Mouse (Mus musculus) spleen, postnatal 36 days (tissue): ENCODE data around the gene Snx17.
A peak's percentile ranks its signal among the peaks of the same experiment; 100 is the strongest.

Experiments
- DNase-seq, 2 experiments: peaks; one replicate each; pipeline ENCODE4 v3.0.0; 2022; ENCODE audit warnings: low spot score in 2 of 2, mixed read lengths in 1 of 2

Snx17 gene

DNA sequence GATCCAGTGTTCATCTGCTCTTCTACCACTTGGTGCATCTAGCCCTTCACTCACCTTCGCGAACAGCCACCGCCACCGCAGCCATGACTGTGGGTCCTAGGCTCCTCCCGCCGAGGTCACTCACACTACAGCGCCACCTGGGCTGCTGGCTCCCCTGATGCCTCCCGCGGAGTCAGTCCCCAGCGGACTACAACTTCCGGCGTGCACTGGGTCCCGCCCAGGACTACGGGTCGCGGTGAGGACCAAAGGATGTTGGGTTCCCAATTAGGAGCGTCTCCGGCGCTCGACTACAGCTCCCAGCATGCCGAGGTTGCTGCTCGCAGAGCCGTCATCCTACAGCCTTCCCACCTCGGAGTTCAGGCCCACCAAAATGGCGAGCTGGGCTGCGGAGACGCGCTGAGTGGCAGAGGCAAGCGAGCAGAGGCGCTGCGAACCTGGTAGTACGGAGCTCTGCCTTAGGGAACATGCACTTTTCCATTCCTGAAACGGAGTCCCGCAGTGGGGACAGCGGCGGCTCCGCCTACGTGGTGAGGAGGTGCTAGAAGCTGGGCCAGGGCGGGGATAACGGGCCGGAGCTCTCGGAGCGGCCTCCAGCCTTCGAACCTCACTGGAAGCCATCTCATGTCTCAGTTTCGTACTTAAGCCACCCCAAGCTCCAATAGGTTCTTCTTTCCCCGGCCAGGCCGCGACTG lies at the start of gene Snx17, which contains the start of gene Eif2b4:
Gene Snx17, plus strand, starts transcription at position 289 of the 692 bp plus-strand sequence.
Gene Eif2b4, minus strand, starts transcription at position 492 of the 692 bp plus-strand sequence.
- peak; percentile 99 to 100 for DNase-seq

DNA sequence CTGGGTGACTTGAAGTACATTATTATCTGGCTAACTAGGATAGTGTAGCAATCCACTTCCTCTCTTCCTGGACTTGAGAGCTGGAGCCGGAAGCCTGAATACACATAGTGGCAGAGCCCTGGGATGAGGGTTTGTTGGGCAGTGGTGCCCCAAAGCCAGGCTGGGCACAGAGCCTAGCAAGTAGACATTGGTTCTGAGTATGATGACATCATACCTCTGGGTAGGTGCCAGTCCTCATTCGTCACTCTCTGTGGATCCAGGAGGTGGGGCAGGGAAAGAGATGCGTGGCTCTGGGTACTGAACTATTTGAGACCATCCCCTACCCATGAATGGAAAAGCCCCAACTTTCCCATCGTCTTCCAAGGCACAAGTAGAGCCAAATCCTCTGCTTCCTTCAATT lies 43.2 kb upstream of the Snx17 start:
- DNase-seq: no peak

DNA sequence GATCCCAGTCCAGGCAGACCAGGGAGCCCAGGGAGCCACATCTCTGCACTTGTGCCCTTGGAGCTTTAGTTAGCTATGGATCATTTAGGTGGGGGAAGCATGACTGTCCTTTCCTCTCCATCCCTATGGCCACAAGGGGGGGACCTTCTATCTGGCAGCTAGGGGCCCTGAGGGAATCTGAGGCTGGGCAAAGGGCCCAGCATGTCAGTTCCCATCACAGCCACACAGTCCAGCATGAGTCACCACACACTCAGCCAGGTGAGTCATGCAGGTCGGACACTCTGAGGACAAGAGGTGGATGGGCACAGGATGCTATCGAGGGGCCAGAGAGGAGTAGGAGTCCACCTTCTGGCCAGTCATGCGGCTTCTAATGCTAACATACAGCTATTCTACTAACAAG lies 41.3 kb upstream of the Snx17 start:
- DNase-seq: no peak

DNA sequence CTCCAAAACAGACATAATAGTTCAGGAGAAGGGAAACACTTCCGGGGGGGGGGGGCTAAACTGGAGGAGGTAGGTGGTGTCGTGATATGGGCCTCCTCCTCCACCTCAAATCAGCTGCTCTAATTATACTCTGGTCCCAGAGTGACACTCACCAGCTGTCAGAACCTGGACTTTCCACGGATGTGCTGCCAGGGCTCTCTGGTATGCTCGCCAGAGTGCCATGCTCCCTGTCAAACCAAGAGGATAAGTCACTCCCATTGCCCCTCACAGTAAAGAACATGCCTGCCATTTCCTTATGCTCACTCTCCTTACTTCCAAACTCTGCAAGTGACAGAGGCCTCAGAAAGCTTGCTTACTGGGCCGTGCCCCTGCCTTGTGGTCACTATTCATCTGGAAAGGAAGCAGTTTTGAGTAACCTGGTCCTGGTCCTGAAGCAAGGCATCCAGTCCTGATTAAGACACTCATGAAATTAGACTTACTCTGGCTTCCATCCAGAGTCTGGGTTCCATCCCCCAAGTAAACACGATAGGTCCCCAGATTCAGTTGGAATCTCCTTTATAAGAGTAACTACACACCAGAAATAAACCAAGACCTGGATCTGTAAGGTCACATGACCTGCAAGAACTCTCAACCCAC lies 39.4 kb upstream of the Snx17 start:
- no peak for DNase-seq

DNA sequence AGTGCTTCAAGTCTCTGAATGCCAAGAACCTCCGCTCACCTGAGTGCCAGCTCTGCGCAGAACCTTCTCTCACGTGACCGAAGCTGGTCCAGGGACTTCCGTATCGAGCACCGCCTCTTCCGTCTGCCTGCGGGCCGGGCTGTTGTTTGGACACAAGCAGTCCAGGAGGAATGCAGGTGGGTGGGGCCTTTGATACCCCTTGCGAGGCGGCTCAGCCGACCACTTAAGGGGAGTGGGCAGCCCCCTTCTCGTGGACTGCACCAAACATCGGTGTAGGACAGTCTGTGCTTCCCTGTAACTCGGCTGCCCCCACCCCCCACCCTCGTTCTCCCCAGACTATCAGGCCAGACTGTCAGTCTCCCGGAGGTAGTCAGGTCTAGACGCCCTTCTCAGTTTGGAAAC lies 38.9 kb upstream of the Snx17 start, which contains the start of gene Mpv17:
Gene Mpv17, minus strand, starts transcription at position 100 of the 402 bp plus-strand sequence.
- DNase-seq: peak; percentile 78 to 84

DNA sequence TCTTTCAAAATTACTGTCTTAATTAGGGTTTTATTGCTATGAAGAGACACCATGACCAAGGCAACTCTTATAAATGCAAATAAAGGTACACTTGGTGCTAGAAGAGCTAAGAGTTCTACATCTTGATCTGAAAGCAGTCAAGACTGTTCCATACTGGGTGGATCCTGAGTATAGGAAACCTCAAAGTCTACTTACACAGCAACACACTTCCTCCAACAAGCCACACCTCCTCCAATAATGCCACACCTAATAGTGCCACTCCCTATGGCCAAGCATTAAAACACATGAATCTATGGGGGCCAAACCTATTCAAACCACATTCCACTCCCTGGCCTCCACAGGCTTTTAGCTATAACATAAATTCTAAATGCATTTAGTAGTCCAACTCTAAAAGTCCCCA lies 30.6 kb upstream of the Snx17 start:
- DNase-seq: no peak

DNA sequence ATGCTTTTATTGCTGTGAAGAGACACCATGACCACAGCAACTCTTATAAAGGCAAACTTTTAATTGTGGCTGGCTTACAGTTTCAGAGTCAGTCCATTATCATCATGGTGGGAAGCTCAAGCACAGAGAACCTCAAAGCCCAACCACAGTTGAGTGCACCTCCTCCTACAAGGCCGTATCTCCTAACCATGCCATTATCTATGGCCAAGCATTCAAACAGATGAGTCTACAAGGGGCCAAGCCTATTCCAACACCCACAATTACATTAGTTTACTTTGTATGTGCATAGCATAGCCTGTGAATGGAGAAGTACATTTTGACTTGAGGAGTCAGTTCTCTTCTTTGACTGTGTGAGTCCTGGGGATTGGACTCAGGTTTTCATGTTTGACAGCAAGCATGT lies 28.1 kb upstream of the Snx17 start:
- no peak for DNase-seq

DNA sequence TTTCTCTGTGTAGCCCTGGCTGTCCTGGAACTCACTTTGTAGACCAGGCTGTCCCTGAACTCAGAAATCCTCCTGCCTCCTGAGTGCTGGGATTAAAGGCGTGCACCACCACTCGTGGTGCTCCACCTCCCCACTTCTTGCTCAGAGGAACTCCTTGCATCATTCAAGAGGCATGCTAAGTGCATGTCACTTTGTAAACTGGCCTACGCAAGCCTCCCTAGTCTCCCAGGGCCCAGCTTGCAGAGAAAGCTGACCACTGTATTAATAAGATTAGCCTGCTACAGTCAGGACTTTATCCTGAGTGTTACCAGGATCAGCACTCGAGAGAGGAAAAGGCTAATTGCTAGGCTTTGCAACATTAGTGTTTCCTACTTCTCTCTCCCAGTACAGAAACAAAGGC lies 24.4 kb upstream of the Snx17 start:
- no peak for DNase-seq

DNA sequence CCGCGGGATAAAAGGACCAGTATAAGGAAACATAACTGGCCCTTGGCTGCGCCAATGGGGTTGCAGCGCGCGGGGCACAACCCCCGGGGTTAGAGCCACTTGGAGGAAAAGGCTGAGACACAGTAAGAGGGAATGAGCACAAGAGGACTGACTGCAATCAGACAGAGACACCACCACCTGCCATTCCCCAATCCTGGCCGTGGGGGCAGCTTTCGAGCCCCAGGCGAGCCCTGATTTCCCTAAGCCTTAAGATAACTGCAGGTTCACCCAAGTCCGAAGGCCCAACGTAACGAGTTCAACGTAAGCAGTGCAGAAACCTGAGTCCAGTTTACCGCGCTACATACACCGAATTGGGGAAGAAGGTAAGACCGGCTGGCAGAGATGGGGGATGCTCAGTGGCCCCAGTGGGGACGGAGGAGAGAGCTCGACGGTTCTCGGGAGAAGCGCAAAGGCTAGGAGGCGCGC lies 13.7 kb upstream of the Snx17 start:
- DNase-seq: no peak

DNA sequence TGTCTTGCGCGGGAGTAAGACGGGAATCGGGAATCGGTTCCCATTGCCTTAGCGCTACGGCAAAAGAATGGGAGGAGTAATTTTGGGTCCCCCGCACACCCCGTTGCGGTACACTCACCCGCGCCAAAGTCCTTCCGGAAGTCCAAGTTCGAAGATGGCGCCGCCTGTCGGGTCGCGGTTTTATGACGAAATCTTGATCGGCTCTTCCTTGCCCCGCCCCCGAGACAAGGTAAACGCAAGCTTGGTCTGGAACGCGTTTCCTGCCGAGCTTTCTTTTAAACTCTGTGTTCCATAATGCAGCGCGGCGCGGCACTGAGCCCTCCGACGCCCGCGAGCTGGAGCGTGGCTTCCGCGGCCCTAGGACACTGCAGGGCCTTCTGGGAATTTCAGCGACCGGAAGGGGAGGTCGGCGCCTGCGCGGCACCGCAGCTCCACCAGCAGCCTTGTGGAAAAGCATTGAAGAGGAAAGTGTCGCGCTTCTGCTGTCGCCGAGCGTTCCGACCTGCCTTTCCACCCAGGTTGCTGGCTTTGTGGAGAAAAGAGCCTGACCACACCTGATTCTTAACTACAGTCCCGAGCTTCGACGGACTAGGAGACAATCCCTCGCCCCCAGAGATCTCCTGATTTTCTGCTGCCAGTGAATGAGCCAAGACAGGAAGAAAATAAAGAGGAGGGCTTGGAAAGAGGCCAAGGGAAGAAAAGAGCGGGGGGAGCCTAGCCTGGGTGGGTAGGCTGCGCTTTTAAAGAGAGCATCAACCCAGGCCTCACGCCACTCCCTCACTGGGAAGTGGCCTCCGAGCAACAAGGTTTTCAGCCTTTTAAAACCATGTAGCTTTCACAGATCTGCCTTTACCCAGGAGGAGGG lies 13.0 kb upstream of the Snx17 start, which contains the start of the genes Gm29609 and Gtf3c2:
Gene Gm29609, minus strand, starts transcription at position 146 of the 865 bp plus-strand sequence.
Gene Gtf3c2, minus strand, starts transcription at position 379 of the 865 bp plus-strand sequence.
- peak; percentile 93 to 95 for DNase-seq

DNA sequence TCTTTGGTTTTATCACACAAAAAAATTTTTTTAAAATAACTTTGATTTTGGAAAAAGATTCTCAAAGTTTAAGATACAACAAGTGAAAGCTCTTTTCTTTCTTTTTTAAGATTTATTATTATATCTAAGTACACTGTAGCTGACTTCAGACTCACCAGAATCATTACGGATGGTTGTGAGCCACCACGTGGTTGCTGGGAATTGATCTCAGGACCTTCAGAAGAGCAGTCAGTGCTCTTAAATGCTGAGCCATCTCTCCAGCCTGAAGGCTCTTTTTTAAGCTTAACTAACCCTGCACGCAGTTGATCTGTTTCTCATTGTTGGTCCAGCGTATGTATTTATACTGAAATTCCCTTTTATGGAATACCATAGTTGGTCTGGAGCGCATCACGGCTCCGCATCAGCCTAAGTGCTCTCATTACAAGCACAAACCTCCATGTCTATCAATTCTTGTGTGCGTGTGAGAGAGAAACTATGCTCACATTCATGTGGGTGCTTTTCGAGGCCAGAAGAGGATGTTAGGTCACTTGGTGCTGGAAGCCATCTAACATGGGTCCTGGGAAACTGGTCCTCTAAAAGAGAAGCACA lies 11.8 kb upstream of the Snx17 start:
- no peak for DNase-seq

DNA sequence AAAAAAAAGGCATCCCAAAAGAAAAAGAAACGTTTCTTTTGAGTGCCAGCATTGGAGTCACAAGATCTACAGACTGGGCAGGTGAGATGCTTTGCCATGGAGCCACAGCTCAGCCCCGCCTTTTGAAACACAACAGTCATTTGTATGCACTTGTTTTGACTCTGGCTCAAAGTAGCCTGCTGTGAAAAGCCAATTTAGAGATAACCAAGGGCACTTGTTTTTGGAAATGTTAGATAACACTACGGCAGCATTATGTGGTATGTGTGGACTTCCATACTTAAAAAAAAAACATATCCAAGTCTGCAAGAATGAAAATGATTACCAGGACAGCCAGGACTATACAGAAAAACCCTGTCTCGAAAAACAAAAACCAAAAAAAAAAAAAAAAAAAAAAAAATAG lies 9.3 kb upstream of the Snx17 start:
- no peak for DNase-seq

DNA sequence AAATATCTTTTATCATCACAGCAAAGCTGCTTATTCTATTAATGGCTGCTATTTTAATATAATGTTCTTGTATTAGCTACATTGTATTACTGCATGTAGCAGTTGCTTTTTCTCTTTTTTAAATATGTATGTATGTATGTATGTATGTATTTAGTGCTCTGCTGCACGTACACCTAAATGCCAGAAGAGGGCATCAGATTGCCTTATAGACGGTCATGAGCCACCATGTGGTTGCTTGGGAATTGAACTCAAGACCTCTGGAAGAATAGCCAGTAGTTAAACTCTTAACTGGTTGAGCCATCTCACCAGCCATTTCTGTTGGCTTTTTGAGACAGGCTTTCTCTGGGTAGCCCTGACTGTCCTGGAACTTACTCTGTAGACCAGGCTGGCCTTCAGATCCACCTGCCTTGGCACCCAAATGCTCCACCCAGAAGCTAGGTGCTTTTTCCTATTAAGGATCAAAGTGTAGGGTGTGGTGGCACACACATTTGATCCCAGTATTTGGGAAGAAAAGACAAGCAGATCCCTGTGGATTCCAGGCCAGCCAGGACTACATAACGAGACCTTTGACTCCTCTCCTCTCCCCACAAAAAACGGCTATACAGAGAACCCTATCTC lies 4.7 kb upstream of the Snx17 start:
- DNase-seq: no peak

DNA sequence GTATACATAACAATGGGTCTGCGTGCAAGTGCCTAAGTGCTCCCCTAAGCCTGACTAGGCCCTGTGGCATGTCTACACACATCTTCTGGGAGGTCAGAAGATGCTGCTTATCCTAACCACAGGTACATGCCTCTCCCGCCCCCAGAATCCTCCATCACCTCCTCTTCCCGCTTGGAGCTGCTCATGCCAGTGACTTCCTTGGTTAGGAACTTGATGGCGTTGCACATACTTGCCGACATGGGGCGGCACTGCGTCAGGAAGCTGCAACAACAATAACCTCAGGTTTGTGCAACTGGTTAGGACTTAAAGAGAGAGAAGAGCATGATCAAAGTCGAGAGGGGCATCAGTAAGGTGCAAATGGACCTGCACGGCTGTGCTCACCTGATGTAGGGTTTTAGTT lies 2.8 kb upstream of the Snx17 start:
- DNase-seq: no peak

DNA sequence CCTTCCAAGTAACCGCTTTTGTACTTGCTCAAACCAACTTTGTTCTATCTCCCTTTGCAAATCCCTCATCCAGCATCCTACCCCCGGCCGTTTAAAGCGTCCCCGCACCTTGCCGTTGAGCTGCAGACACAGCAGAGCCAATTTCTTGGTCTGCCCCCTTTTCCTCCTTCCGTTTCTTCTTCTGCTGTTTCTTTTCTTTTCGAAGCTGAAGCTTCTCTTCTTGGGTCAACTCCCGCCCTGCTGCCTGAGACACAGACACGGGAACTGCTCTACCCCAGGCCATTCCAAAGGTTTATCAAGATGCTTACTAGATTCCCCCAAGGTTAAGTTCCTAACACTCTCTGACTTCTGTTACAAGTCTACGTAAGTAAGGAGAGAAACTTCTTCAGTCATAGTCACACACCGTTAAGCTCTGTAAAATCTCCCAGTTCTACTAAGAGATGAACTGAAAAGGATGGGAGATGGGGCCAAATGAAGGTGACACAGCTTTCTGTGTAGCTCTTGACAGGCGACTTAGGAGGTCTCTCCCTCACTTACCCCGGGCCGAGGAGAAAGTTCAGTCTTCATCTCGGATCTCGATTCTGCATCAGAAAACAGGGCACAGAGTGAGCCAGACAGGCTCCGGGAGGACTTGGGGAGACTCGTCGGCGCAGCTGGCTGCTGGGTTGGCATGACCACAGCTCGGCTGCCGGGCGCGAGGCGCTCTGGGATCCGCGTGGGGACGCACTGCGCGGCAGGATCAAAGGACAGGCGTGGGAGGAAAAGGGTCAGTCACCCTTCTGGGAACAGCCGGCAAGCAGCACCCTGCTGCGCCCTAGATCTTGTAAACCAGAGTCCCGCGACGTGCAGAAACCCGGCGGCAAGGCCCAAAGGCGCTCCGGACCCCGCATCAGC lies 735 bp upstream of the Snx17 start:
- no peak for DNase-seq

DNA sequence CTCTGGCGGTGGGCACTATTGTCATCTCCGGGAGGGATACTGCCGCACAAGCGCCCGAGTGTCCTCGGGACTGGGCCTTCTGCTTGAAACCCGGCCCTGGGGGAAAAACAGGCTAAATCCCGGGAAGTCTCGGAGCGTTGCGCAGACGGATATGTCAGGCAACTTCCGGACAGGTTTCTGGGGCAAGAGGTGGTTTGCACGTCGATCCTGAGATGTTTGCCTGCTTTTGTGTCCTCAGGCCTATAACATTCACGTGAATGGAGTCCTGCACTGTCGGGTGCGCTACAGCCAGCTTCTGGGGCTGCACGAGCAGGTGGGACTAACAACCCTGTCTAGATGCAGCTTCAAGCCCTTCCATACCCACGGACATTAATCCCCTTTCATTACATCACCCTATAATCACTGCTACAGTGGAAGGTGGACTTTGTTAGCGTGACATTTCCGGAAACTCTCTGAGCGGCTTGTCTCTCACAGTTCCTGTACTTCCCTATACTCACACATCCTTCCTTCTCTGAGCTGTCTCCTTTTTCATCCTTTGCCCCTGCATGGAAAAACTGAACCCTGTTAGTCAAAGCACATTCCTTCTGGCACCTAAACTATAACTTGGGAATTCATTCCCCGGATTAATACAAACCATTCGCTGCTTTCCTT lies 729 bp downstream of the Snx17 start:
- no peak for DNase-seq

DNA sequence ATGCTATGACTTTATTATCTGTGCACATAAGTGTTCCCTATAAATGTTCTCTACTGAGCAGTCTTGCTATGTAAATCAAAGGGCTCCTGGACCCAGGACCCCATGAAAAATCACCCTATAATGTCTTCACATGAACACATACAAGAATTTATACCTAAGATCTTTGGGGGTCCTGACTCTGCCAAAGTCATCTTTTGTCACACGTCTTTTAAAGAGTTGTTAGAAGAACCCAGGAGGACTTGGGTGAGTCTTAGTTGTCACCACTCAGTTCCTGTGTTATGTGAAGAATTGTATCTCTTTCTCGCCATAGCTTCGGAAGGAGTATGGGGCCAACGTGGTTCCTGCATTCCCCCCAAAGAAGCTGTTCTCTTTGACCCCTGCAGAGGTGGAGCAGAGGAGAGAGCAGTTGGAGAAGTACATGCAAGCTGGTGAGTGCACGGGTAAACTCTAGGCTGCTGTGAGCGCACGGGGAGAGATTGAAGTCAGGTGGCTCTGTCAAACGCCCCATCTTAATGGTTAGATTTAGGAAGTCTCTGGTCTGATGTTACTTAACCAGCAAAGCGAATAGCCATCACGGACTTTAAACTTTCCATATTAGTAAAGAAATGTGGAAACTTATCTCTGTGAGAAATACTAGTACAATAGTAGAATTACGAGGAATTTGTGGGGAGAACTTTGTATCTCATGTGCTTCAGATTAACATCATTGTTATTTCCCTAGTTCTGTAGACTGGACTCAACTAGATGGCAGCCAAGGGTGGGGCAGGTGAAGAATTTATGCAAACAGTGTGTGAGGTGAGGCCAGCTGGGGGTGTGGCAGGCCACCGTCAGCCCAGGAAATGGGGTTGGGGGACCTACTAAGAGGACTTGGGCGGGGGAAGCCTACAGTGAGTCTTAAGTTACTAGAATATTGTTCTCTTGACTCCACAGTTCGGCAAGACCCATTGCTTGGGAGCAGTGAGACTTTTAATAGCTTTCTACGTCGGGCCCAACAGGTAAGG lies 1.8 kb downstream of the Snx17 start:
- no peak for DNase-seq

DNA sequence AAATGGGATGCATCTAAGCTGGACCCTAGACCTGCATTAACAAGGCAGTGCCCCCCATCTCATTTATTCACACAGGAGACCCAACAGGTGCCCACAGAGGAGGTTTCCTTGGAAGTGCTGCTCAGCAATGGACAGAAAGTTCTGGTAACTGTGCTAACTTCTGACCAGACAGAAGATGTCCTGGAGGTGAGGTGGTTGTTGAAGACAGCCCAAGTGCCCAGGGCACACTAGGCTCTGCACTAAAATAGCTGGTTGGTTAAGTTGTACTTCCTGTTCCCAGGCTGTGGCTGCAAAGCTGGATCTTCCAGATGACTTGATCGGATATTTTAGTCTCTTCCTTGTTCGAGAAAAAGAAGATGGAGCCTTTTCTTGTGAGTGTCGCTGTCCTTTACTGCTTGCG lies 2.6 kb downstream of the Snx17 start:
- no peak for DNase-seq

DNA sequence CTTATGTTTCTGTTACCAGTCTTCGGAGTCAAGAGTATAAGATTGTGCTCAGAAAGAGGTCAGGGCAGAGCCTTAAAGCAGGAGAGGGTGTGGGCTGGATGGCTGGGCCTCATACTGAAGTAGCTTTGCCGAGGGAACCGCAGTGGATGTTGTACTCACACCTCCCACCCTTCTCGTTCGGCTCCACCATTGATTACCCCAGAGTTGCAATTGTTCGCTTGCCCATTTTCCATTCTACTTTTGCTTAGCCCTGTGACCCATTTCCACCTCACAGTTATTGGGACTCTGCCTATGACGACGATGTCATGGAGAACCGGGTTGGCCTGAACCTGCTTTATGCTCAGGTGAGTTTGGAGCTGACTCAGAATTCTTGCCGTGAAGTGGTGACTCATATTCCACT lies 3.2 kb downstream of the Snx17 start:
- DNase-seq: no peak
